Mouse (Mus musculus) liver, embryonic 11.5 days (tissue): ENCODE measurements around the gene Scube1. TPM values are rescaled to one million over a fixed set of nuclear protein-coding genes. Genes with fewer than 3 reads are reported as not detected.

Source experiments
- ATAC-seq: fragments of 200-750 bp; cut with Nextera tagmentation; replicated peaks from 2 replicates; pipeline ENCODE4 v1.8.0; 2017; ENCODE audit warnings: moderate number of reproducible peaks, mild to moderate bottlenecking, moderate TSS enrichment, moderate library complexity; ENCODE audit not compliant: low FRiP score
- DNase-seq: peaks from one replicate; pipeline ENCODE4 v3.0.0-alpha.2; 2017; ENCODE audit warnings: low spot score
- H3K27ac ChIP-seq: fragments of 300-500 bp; sonication (generic); 2 replicates; pipeline ENCODE4 v1.5.1; 2014; ENCODE audit warnings: mild to moderate bottlenecking, low read depth, low read length, control low read depth
- H3K27me3 ChIP-seq: fragments of 300-500 bp; sonication (generic); replicated peaks from 2 replicates; pipeline ENCODE4 v1.6.1; 2014; ENCODE audit warnings: low read length, mixed read lengths; ENCODE audit not compliant: control insufficient read depth, insufficient read depth
- H3K36me3 ChIP-seq: fragments of 300-500 bp; sonication (generic); 2 replicates; pipeline ENCODE4 v1.6.1; 2014; ENCODE audit warnings: mild to moderate bottlenecking, low read length, moderate library complexity, mixed read lengths; ENCODE audit not compliant: control insufficient read depth, insufficient read depth
- H3K4me1 ChIP-seq: fragments of 300-500 bp; sonication (generic); replicated peaks from 2 replicates; pipeline ENCODE4 v1.6.1; 2014; ENCODE audit warnings: low read length, mixed read lengths; ENCODE audit not compliant: control insufficient read depth, insufficient read depth
- H3K4me2 ChIP-seq: fragments of 300-500 bp; sonication (generic); 2 replicates; pipeline ENCODE4 v1.6.1; 2014; ENCODE audit warnings: mild to moderate bottlenecking, control low read depth, moderate library complexity
- H3K4me3 ChIP-seq: fragments of 300-500 bp; sonication (generic); 2 replicates; pipeline ENCODE4 v1.5.1; 2014; ENCODE audit warnings: low read depth, low read length, control low read depth
- H3K9ac ChIP-seq: fragments of 300-500 bp; sonication (generic); 2 replicates; pipeline ENCODE4 v1.6.1; 2014; ENCODE audit warnings: low read depth, low read length, control low read depth
- H3K9me3 ChIP-seq: fragments of 300-500 bp; sonication (generic); 2 replicates; pipeline ENCODE4 v1.6.1; 2016; ENCODE audit warnings: low read length, inconsistent platforms, mixed read lengths; ENCODE audit not compliant: control insufficient read depth
- WGBS: fragments of 180-500 bp; shearing (Covaris S2); extraction: QIAGEN DNeasy Blood & Tissue Kit; methylation state at CpG from one replicate; pipeline ENCODE4 v1.1.7; 2014; 5-methylcytosine and 5-hydroxymethylcytosine counted together
- polyA plus RNA-seq: library from polyadenylated mRNA; unstranded; fragments of >200 nt; fragmentation: Nextera tagmentation; extraction: Ambion mirVana; gene quantifications from 2 replicates; pipeline ENCODE4 v1.2.1, GENCODE M21; 2014

The Scube1 gene
- polyA plus RNA-seq, 1 experiment from 2014 or later = 4.0 TPM

- Histone ChIP-seq H3K4me1 (peaks cover 5% of the 10 kb centered on the region), H3K36me3 (no peaks in the 10 kb centered on the region), H3K27me3 (peaks cover 56% of the 10 kb centered on the region), H3K4me2 (peak overlapping the region; percentile 86), H3K27ac (no peak overlapping the region), H3K9me3 (no peaks in the 10 kb centered on the region), H3K4me3 (peak overlapping the region; percentile 55), H3K9ac (peak overlapping the region; percentile 17; the same call in 1 of the 2 replicates)
- 3% methylated on average over 54 of the region's 61 CpGs for WGBS
- DNase-seq = peak; percentile 41
- peak; percentile 18; the same call in 1 of the 2 replicates for ATAC-seq
Observed at GRCm38 (mm10) chr15:83724160-83724885, 498 bp downstream of the Scube1 start.

- Histone ChIP-seq H3K27me3 (no peaks in the 10 kb centered on the region), H3K4me1 (no peaks in the 10 kb centered on the region), H3K9me3 (no peaks in the 10 kb centered on the region), H3K36me3 (no peaks in the 10 kb centered on the region), H3K9ac (no peak overlapping the region), H3K27ac (no peak overlapping the region), H3K4me3 (no peak overlapping the region), H3K4me2 (no peak overlapping the region)
- no peak for ATAC-seq
- WGBS = 69% methylated on average over 6 of the region's 6 CpGs
- DNase-seq = no peak
Observed at GRCm38 (mm10) chr15:83715582-83716228, 9.1 kb downstream of the Scube1 start.

- WGBS = 81% methylated on average over 10 of the region's 10 CpGs
- no peak for DNase-seq
- no peaks in the 10 kb centered on the region for H3K36me3 ChIP-seq
- no peaks in the 10 kb centered on the region for H3K9me3 ChIP-seq
- H3K4me3 ChIP-seq = no peak overlapping the region
- H3K27me3 ChIP-seq = no peaks in the 10 kb centered on the region
- H3K4me1 ChIP-seq = no peaks in the 10 kb centered on the region
- ATAC-seq = no peak
- no peak overlapping the region for H3K9ac ChIP-seq
- no peak overlapping the region for H3K4me2 ChIP-seq
- H3K27ac ChIP-seq = no peak overlapping the region
Observed at GRCm38 (mm10) chr15:83712798-83713197, 12.0 kb downstream of the Scube1 start.

- Histone ChIP-seq H3K36me3 (no peaks in the 10 kb centered on the region), H3K4me3 (no peak overlapping the region), H3K27ac (no peak overlapping the region), H3K9ac (no peak overlapping the region), H3K4me1 (no peaks in the 10 kb centered on the region), H3K4me2 (no peak overlapping the region), H3K9me3 (no peaks in the 10 kb centered on the region), H3K27me3 (no peaks in the 10 kb centered on the region)
- 82% methylated on average over 5 of the region's 5 CpGs for WGBS
- no peak for DNase-seq
- no peak for ATAC-seq
Observed at GRCm38 (mm10) chr15:83712361-83712760, 12.5 kb downstream of the Scube1 start.

GRCm38 (mm10) chr15:83709889-83710774, 14.7 kb downstream of the Scube1 start:
- Histone ChIP-seq H3K4me1 (no peaks in the 10 kb centered on the region), H3K4me3 (no peak overlapping the region), H3K9me3 (no peaks in the 10 kb centered on the region), H3K27me3 (no peaks in the 10 kb centered on the region), H3K27ac (no peak overlapping the region), H3K9ac (no peak overlapping the region), H3K4me2 (no peak overlapping the region), H3K36me3 (no peaks in the 10 kb centered on the region)
- DNase-seq (no peak), ATAC-seq (no peak)
- 56% methylated on average over 23 of the region's 23 CpGs for WGBS

GRCm38 (mm10) chr15:83706528-83707199, 18.2 kb downstream of the Scube1 start:
- H3K4me1 ChIP-seq = no peaks in the 10 kb centered on the region
- DNase-seq (no peak), ATAC-seq (no peak)
- no peak overlapping the region for H3K4me2 ChIP-seq
- H3K27me3 ChIP-seq = no peaks in the 10 kb centered on the region
- no peaks in the 10 kb centered on the region; the same call in 1 of the 2 replicates for H3K9me3 ChIP-seq
- no peak overlapping the region for H3K27ac ChIP-seq
- H3K4me3 ChIP-seq = no peak overlapping the region
- no peaks in the 10 kb centered on the region for H3K36me3 ChIP-seq
- H3K9ac ChIP-seq = no peak overlapping the region
- WGBS = 65% methylated on average over 10 of the region's 10 CpGs

- H3K36me3 ChIP-seq = no peaks in the 10 kb centered on the region
- DNase-seq (no peak), ATAC-seq (no peak)
- no peaks in the 10 kb centered on the region for H3K4me1 ChIP-seq
- H3K9me3 ChIP-seq = no peaks in the 10 kb centered on the region; the same call in 1 of the 2 replicates
- no peak overlapping the region for H3K4me3 ChIP-seq
- H3K27me3 ChIP-seq = no peaks in the 10 kb centered on the region
- 71% methylated on average over 13 of the region's 13 CpGs for whole genome bisulfite sequencing
- H3K9ac ChIP-seq = no peak overlapping the region
- no peak overlapping the region for H3K4me2 ChIP-seq
- H3K27ac ChIP-seq = no peak overlapping the region
Observed at GRCm38 (mm10) chr15:83700593-83700923, 24.3 kb downstream of the Scube1 start.

- Histone ChIP-seq H3K4me2 (no peak overlapping the region), H3K27ac (no peak overlapping the region), H3K9me3 (no peaks in the 10 kb centered on the region; the same call in 1 of the 2 replicates), H3K36me3 (no peaks in the 10 kb centered on the region), H3K27me3 (no peaks in the 10 kb centered on the region), H3K9ac (no peak overlapping the region), H3K4me3 (no peak overlapping the region), H3K4me1 (no peaks in the 10 kb centered on the region)
- DNase-seq (no peak), ATAC-seq (no peak)
- 53% methylated on average over 11 of the region's 11 CpGs for WGBS
Observed at GRCm38 (mm10) chr15:83699834-83700592, 24.8 kb downstream of the Scube1 start.
